Mouse (Mus musculus): ENCODE measurements at regions not wholly inside any gene's neighbourhood (a gene's known extent, or its start where the extent isn't known, plus 50 kb on each side); places are given as distances from the start of the nearest gene placed in this dataset.
A peak's percentile ranks its signal among the peaks of the same experiment; 100 is the strongest.

DNA sequence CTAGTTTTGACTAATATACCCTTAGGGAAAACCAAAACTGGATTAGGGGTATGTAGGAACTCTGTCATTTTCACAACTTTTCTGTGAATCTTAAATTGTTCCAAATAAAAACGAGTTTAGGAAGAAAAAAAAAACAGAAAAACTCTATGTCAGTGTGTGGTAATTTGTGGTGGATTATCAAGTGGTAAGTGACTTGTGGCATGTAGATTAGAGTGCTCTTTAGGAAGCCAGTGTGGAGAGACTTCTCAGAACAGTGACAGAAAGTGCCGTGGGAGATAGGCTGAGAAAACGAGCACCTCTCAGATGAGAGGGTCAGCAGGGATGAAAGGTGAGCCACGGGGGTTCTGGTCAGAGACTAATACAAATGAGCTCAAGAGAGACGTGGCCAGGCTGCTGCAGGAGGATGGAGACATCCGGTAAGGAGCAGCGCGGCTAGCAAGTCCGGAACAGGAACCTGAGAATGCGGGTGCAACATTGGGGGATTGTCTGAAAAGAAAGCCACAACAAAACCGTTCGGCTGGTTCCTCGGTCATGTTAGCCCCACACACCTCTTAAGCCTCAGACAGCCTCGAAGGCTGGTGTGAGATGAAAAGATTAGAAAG, 161.3 kb downstream of the Cysltr2 start:
- Histone ChIP-seq H3K4me1 (ENCODE audit: control insufficient read depth, insufficient read depth, low read length) (no peaks in the 10 kb centered on the region), H3K27ac (ENCODE audit: low read length) (no peak overlapping the region), H3K4me2 (ENCODE audit: low read length) (no peak overlapping the region), H3K9me3 (replicated peaks; ENCODE audit: control insufficient read depth, low read length, poor library complexity, severe bottlenecking) (no peaks in the 10 kb centered on the region), H3K27me3 (ENCODE audit: control insufficient read depth, insufficient read depth, low read depth, low read length) (no peaks in the 10 kb centered on the region), H3K9ac (ENCODE audit: low read depth, low read length) (no peak overlapping the region), H3K4me3 (ENCODE audit: low read depth, low read length) (no peak overlapping the region), H3K36me3 (ENCODE audit: control insufficient read depth, insufficient read depth, low read length) (no peaks in the 10 kb centered on the region)
- 44% methylated on average over 14 of the region's 14 CpGs for WGBS
- no peak for ATAC-seq

DNA sequence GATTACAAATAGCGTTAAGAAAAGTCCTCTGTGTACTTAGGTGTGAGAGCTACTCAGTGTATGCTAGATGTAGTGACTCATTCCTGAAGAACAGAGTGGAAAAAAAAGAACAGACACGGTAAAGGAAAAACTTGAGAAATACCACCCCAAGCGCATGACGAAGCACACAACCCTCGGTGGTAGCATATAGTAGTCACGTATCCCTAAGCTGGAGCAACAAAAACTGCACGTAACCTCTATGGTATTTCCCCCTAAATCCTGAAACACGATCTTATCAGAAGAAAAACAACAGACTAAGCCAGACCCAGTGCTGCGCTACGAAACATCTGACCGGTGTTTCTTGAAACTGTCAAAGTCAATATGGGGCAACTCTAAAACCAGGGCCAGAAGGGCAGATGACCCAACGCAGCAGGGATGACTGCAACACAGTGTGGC, 162.0 kb downstream of the Cysltr2 start:
- Histone ChIP-seq H3K4me1 (ENCODE audit: control insufficient read depth, insufficient read depth, low read length) (no peaks in the 10 kb centered on the region), H3K27me3 (ENCODE audit: control insufficient read depth, insufficient read depth, low read depth, low read length) (no peaks in the 10 kb centered on the region), H3K9me3 (replicated peaks; ENCODE audit: control insufficient read depth, low read length, poor library complexity, severe bottlenecking) (no peaks in the 10 kb centered on the region), H3K9ac (ENCODE audit: low read depth, low read length) (no peak overlapping the region), H3K36me3 (ENCODE audit: control insufficient read depth, insufficient read depth, low read length) (no peaks in the 10 kb centered on the region), H3K27ac (ENCODE audit: low read length) (no peak overlapping the region), H3K4me3 (ENCODE audit: low read depth, low read length) (no peak overlapping the region), H3K4me2 (ENCODE audit: low read length) (no peak overlapping the region)
- no peak for ATAC-seq
- WGBS: 82% methylated on average over 12 of the region's 12 CpGs

DNA sequence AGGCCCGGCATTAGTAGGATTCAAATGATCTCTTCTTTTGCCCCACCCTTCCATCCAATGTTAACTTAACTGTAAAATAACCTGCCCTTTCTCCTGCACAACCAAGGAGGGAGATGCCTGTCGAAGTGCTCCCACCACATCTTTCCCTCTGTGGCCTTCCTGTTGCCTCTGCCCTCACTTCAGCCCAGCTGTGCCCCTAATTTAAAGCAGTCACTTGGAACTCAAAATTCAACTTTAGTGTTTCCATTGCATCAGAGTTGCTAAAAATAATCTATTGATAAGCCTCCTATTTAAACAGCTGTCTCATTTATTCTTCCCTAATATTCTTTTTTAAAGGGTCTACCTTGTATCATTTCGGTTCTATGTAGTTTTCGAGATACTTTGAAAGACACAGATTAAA, 163.1 kb downstream of the Cysltr2 start:
- Histone ChIP-seq H3K4me3 (ENCODE audit: low read depth, low read length) (no peak overlapping the region), H3K9me3 (replicated peaks; ENCODE audit: control insufficient read depth, low read length, poor library complexity, severe bottlenecking) (no peaks in the 10 kb centered on the region), H3K4me1 (ENCODE audit: control insufficient read depth, insufficient read depth, low read length) (no peaks in the 10 kb centered on the region), H3K27me3 (ENCODE audit: control insufficient read depth, insufficient read depth, low read depth, low read length) (no peaks in the 10 kb centered on the region), H3K27ac (ENCODE audit: low read length) (no peak overlapping the region), H3K9ac (ENCODE audit: low read depth, low read length) (no peak overlapping the region), H3K36me3 (ENCODE audit: control insufficient read depth, insufficient read depth, low read length) (no peaks in the 10 kb centered on the region), H3K4me2 (ENCODE audit: low read length) (no peak overlapping the region)
- no peak for ATAC-seq
- 92% methylated on average over 4 of the region's 4 CpGs for whole genome bisulfite sequencing

DNA sequence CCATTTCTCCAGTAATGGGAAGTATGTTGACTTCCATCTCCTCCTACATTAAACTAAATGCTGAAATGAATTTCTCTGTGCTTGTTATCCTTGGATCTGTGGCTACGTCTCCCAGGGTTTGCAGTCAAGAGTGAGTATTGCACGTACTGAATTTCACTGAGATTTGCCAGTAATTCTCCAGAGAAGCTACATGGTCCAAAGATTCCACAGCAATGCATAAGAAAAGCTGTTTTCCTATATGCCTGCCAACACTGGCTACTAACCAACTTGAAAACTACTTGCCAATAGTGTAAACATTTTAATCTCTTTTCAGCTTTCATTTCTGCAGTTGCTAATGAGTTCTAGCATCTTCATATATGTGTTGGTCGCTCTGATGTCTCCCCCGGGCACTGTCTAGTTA, 164.4 kb downstream of the Cysltr2 start:
- Histone ChIP-seq H3K9ac (ENCODE audit: low read depth, low read length) (no peak overlapping the region), H3K4me3 (ENCODE audit: low read depth, low read length) (no peak overlapping the region), H3K36me3 (ENCODE audit: control insufficient read depth, insufficient read depth, low read length) (no peaks in the 10 kb centered on the region), H3K9me3 (replicated peaks; ENCODE audit: control insufficient read depth, low read length, poor library complexity, severe bottlenecking) (no peaks in the 10 kb centered on the region), H3K4me2 (ENCODE audit: low read length) (no peak overlapping the region), H3K27me3 (ENCODE audit: control insufficient read depth, insufficient read depth, low read depth, low read length) (no peaks in the 10 kb centered on the region), H3K27ac (ENCODE audit: low read length) (no peak overlapping the region), H3K4me1 (ENCODE audit: control insufficient read depth, insufficient read depth, low read length) (no peaks in the 10 kb centered on the region)
- no peak for ATAC-seq
- 84% methylated on average over 4 of the region's 4 CpGs for WGBS

DNA sequence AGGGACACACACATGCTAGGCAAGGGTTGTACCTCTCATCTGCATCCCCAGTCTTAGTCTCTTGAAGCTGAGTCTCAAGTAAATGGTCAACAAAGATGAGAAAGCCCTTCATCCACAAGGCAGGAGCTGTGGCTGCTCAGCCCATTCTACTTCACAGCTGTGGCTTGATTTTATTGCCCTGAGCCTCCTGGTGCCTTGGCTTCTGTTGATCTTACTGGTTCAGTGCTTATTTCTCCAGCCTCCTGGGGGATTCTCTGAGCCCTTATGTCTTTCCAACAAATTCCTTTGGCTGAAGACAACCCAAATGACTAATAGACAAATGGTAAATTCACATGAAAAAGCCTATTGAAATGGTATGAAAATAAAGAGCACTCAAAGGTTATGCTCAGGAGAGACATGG, 167.3 kb upstream of the Fndc3a start:
- no peaks in the 10 kb centered on the region for H3K9me3 ChIP-seq (replicated peaks; ENCODE audit: control insufficient read depth, low read length, poor library complexity, severe bottlenecking)
- no peaks in the 10 kb centered on the region for H3K4me1 ChIP-seq (ENCODE audit: control insufficient read depth, insufficient read depth, low read length)
- ATAC-seq: no peak
- no peaks in the 10 kb centered on the region for H3K36me3 ChIP-seq (ENCODE audit: control insufficient read depth, insufficient read depth, low read length)
- H3K9ac ChIP-seq (ENCODE audit: low read depth, low read length): no peak overlapping the region
- no peaks in the 10 kb centered on the region for H3K27me3 ChIP-seq (ENCODE audit: control insufficient read depth, insufficient read depth, low read depth, low read length)
- H3K4me2 ChIP-seq (ENCODE audit: low read length): no peak overlapping the region
- no peak overlapping the region for H3K27ac ChIP-seq (ENCODE audit: low read length)
- no peak overlapping the region for H3K4me3 ChIP-seq (ENCODE audit: low read depth, low read length)

DNA sequence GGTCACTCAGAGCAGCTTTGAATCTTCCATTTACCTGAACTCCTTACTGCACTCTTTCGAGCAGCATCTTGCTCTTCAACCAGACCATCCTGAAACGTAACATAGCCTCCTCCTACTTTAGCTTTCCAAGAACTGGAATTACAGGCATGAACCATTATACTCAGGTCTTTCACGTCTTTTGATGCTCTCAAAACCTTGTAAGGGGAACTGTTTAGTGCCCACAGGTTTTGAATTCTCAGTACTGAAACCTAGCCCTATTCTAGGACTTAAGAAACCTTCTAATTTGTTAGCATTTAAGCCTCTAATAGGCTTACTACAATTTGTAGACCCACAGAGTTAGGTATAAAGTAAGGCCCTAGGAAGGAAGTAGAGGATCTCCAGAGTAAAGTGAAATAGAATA, 163.7 kb upstream of the Fndc3a start:
- Histone ChIP-seq H3K4me2 (ENCODE audit: low read length) (no peak overlapping the region), H3K36me3 (ENCODE audit: control insufficient read depth, insufficient read depth, low read length) (no peaks in the 10 kb centered on the region), H3K27ac (ENCODE audit: low read length) (no peak overlapping the region), H3K4me1 (ENCODE audit: control insufficient read depth, insufficient read depth, low read length) (peaks cover 6% of the 10 kb centered on the region; the same call in 1 of the 2 replicates), H3K9me3 (replicated peaks; ENCODE audit: control insufficient read depth, low read length, poor library complexity, severe bottlenecking) (no peaks in the 10 kb centered on the region), H3K4me3 (ENCODE audit: low read depth, low read length) (no peak overlapping the region), H3K27me3 (ENCODE audit: control insufficient read depth, insufficient read depth, low read depth, low read length) (no peaks in the 10 kb centered on the region), H3K9ac (ENCODE audit: low read depth, low read length) (no peak overlapping the region)
- 85% methylated on average over 3 of the region's 3 CpGs for WGBS
- no peak for ATAC-seq

DNA sequence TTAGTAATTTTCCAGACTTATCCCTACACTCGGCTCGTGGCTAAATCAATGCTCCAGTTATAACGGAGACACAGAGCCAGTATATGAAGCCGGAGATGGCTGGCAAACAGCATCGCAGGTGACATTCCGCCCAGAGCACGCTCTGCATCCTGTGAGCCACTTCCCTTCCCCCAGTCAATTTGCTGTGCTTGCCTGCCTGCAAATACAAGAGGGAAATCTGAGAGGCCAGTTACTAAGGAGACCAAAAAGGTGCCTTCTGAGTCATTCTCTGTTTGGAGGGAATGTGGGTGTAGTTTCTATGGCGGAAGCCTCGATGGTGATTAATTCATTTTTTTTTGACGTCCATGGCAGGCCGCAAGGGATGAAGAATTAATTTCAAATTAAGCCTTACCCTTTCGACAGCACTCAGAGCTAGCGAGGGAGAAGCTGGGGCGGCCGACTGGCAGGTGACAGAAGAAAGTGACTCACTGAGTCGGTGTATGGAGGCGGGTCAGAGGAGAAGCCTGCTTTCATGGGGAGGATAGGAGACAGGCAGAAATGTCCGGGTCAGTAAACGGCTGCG, 159.5 kb upstream of the Fndc3a start:
- peak overlapping the region; percentile 8; the same call in 1 of the 2 replicates for H3K9ac ChIP-seq (ENCODE audit: low read depth, low read length)
- 29% methylated on average over 20 of the region's 20 CpGs for WGBS

DNA sequence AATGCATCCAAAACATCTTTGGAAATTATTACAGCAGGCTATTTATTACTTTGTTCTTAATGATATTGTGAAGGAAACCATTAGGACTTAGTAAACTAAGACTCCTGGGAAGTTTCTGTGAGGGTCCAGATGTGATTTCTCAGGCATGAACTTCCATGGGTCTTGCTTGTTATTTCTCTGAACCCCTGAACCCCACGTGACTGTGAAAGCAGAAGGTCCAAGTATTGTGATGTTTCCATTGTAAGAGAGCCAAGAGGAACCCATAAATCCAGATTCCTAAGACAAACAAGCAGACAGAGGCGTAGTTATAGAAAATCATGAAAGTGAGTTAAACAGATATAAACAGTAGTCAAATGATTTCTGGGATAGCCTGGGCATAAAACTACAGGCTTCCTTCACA, 157.1 kb upstream of the Fndc3a start:
- H3K27me3 ChIP-seq (ENCODE audit: control insufficient read depth, insufficient read depth, low read depth, low read length): no peaks in the 10 kb centered on the region
- WGBS: 85% methylated on average over 2 of the region's 2 CpGs
- no peak overlapping the region for H3K27ac ChIP-seq (ENCODE audit: low read length)
- H3K4me1 ChIP-seq (ENCODE audit: control insufficient read depth, insufficient read depth, low read length): peaks cover 6% of the 10 kb centered on the region; the same call in 1 of the 2 replicates
- no peak overlapping the region for H3K9ac ChIP-seq (ENCODE audit: low read depth, low read length)
- H3K4me3 ChIP-seq (ENCODE audit: low read depth, low read length): no peak overlapping the region
- no peaks in the 10 kb centered on the region for H3K9me3 ChIP-seq (replicated peaks; ENCODE audit: control insufficient read depth, low read length, poor library complexity, severe bottlenecking)
- no peak overlapping the region for H3K4me2 ChIP-seq (ENCODE audit: low read length)
- H3K36me3 ChIP-seq (ENCODE audit: control insufficient read depth, insufficient read depth, low read length): no peaks in the 10 kb centered on the region
- no peak for ATAC-seq

More for the DNA sequence above, 159.5 kb upstream of the Fndc3a start:
- Histone ChIP-seq H3K27me3 (ENCODE audit: control insufficient read depth, insufficient read depth, low read depth, low read length) (no peaks in the 10 kb centered on the region), H3K9me3 (replicated peaks; ENCODE audit: control insufficient read depth, low read length, poor library complexity, severe bottlenecking) (no peaks in the 10 kb centered on the region), H3K27ac (ENCODE audit: low read length) (peak overlapping the region; percentile 44), H3K4me1 (ENCODE audit: control insufficient read depth, insufficient read depth, low read length) (peaks cover 6% of the 10 kb centered on the region; the same call in 1 of the 2 replicates), H3K36me3 (ENCODE audit: control insufficient read depth, insufficient read depth, low read length) (no peaks in the 10 kb centered on the region), H3K4me2 (ENCODE audit: low read length) (peak overlapping the region; percentile 35), H3K4me3 (ENCODE audit: low read depth, low read length) (peak overlapping the region; percentile 1; the same call in 1 of the 2 replicates)
- ATAC-seq: peak; percentile 94

DNA sequence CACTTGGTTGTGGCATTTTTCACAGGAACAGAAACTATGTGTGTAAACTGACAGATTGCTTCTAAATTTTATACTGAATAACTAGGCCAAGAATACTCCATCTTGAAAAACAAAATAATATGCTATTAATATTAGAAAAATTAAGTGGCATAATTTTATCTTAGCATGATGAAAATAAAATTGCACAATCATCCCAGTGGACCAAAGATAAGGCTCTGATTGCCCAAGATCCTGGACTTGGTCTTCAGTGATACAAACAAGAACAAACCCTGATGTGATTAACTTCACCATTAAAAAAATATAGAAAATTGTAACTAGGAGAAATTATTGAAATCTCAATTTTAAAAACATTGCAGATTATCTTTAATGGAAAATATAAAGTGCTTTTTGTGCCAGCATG, 155.7 kb upstream of the Fndc3a start:
- peaks cover 6% of the 10 kb centered on the region; the same call in 1 of the 2 replicates for H3K4me1 ChIP-seq (ENCODE audit: control insufficient read depth, insufficient read depth, low read length)
- no peak overlapping the region for H3K9ac ChIP-seq (ENCODE audit: low read depth, low read length)
- H3K36me3 ChIP-seq (ENCODE audit: control insufficient read depth, insufficient read depth, low read length): no peaks in the 10 kb centered on the region
- H3K4me2 ChIP-seq (ENCODE audit: low read length): no peak overlapping the region
- no peaks in the 10 kb centered on the region for H3K9me3 ChIP-seq (replicated peaks; ENCODE audit: control insufficient read depth, low read length, poor library complexity, severe bottlenecking)
- no peak overlapping the region for H3K4me3 ChIP-seq (ENCODE audit: low read depth, low read length)
- no peaks in the 10 kb centered on the region for H3K27me3 ChIP-seq (ENCODE audit: control insufficient read depth, insufficient read depth, low read depth, low read length)
- no peak overlapping the region for H3K27ac ChIP-seq (ENCODE audit: low read length)
- ATAC-seq: no peak
